Mouse (Mus musculus): ENCODE measurements around the gene Cd164. TPM values are rescaled to one million over a fixed set of nuclear protein-coding genes. Genes with fewer than 3 reads are reported as not detected.
A peak's percentile ranks its signal among the peaks of the same experiment; 100 is the strongest.

The Cd164 gene
- polyA plus RNA-seq, 1 experiment from 2014 or later: 217 TPM

GRCm38 (mm10) chr10:41575451-41576327 is 56.5 kb downstream of the Cd164 start:
- Histone ChIP-seq H3K27me3 (replicated peaks) (no peaks in the 10 kb centered on the region), H3K4me2 (no peak overlapping the region), H3K9ac (no peak overlapping the region; the same call in 1 of the 2 replicates), H3K4me1 (replicated peaks) (peaks cover 33% of the 10 kb centered on the region), H3K9me3 (replicated peaks) (no peaks in the 10 kb centered on the region), H3K4me3 (no peak overlapping the region), H3K36me3 (no peaks in the 10 kb centered on the region), H3K27ac (ENCODE audit: poor library complexity, severe bottlenecking) (no peak overlapping the region)
- no peak for ATAC-seq (ENCODE audit: insufficient number of reproducible peaks, low FRiP score)
- WGBS: 73% methylated on average over 8 of the region's 8 CpGs

DNA sequence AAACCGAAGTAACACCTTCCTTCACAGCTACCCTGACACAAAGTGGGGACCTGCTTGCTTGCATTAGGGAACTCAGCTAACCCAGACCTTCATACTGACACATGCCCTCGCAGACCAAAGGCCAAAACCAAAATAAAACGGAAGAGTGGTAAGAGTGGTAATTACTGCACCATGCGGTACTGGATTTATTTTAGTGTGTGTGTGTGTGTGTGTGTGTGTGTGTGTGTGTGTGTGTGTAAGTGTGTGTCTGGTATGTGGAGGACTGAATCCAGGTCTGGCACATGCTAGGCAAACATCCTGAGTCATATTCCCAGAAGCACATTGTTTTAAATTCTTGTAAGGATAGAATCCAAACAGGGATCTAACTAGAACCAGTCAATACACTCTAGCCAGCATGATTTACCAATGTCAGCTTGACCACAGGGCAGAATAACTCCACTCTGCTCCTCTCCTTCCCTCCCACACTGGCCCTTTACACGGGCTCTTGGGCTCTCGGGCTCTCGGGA is 57.2 kb downstream of the Cd164 start:
- Histone ChIP-seq H3K27ac (ENCODE audit: poor library complexity, severe bottlenecking) (no peak overlapping the region), H3K4me1 (replicated peaks) (peaks cover 37% of the 10 kb centered on the region), H3K4me3 (no peak overlapping the region), H3K27me3 (replicated peaks) (no peaks in the 10 kb centered on the region), H3K36me3 (no peaks in the 10 kb centered on the region), H3K4me2 (no peak overlapping the region), H3K9me3 (replicated peaks) (no peaks in the 10 kb centered on the region), H3K9ac (no peak overlapping the region)
- 80% methylated on average over 7 of the region's 7 CpGs for WGBS
- ATAC-seq (ENCODE audit: insufficient number of reproducible peaks, low FRiP score): no peak

DNA sequence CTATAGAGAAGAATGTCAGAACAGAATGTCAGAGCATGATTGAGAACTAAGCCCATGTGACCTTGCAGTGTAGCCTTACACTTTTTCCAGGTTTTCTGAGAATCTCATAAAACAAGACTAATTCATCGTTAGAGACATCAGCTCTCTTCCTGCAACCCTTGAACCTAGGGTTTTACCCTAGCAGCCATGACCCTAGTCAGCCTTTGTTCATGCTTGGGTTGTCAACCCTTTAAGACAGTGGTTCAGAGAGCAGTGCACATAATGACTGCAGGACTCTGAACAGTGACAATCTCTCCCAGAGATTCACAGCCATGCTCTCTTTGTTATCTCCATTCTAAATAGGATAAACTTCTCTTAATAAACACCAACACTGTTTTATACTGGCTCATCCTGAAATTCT is 59.3 kb downstream of the Cd164 start:
- Histone ChIP-seq H3K4me2 (no peak overlapping the region), H3K9ac (no peak overlapping the region), H3K4me1 (replicated peaks) (peaks cover 30% of the 10 kb centered on the region), H3K36me3 (no peaks in the 10 kb centered on the region), H3K27me3 (replicated peaks) (no peaks in the 10 kb centered on the region), H3K4me3 (no peak overlapping the region), H3K9me3 (replicated peaks) (no peaks in the 10 kb centered on the region), H3K27ac (ENCODE audit: poor library complexity, severe bottlenecking) (no peak overlapping the region)
- ATAC-seq (ENCODE audit: insufficient number of reproducible peaks, low FRiP score): no peak
- WGBS: 78% methylated on average over 1 of the region's 1 CpGs

- no peak for ATAC-seq (ENCODE audit: insufficient number of reproducible peaks, low FRiP score)
- H3K9me3 ChIP-seq (replicated peaks): no peaks in the 10 kb centered on the region
- H3K36me3 ChIP-seq: no peaks in the 10 kb centered on the region
- peaks cover 25% of the 10 kb centered on the region for H3K4me1 ChIP-seq (replicated peaks)
- no peak overlapping the region for H3K4me2 ChIP-seq
- H3K27me3 ChIP-seq (replicated peaks): no peaks in the 10 kb centered on the region
- peak overlapping the region; percentile 39 for H3K27ac ChIP-seq (ENCODE audit: poor library complexity, severe bottlenecking)
- WGBS: 57% methylated on average over 4 of the region's 4 CpGs
- H3K9ac ChIP-seq: no peak overlapping the region
- H3K4me3 ChIP-seq: no peak overlapping the region
Observed at GRCm38 (mm10) chr10:41580441-41580840, 61.2 kb downstream of the Cd164 start.

Other genes starting within 250 kb of the Cd164 start
- 48.1 and 52.5 TPM in 2 replicates for gene Fig4, start 216.2 kb upstream of the Cd164 start, polyA plus RNA-seq (2016; fragmentation: Nextera tagmentation; extraction: Ambion mirVana)
- gene Ak9, start 215.4 kb upstream of the Cd164 start, polyA plus RNA-seq (2016; fragmentation: Nextera tagmentation; extraction: Ambion mirVana): 0.14 and 0.26 TPM in 2 replicates
- gene Zbtb24, start 69.0 kb upstream of the Cd164 start, polyA plus RNA-seq (2016; fragmentation: Nextera tagmentation; extraction: Ambion mirVana): 13.3 and 13.5 TPM in 2 replicates
- 38.9 and 45.3 TPM in 2 replicates for gene Mical1, start 43.1 kb upstream of the Cd164 start, polyA plus RNA-seq (2016; fragmentation: Nextera tagmentation; extraction: Ambion mirVana)
- gene Smpd2, start 29.0 kb upstream of the Cd164 start, polyA plus RNA-seq (2016; fragmentation: Nextera tagmentation; extraction: Ambion mirVana): 42.7 and 45.6 TPM in 2 replicates
- 1.1 TPM in 2 replicates for gene Ppil6, start 29.0 kb upstream of the Cd164 start, polyA plus RNA-seq (2016; fragmentation: Nextera tagmentation; extraction: Ambion mirVana)
- 0.34 and 0.37 TPM in 2 replicates for gene Ccdc162, start 197.2 kb downstream of the Cd164 start, polyA plus RNA-seq (2016; fragmentation: Nextera tagmentation; extraction: Ambion mirVana)

Data from heart, embryonic 12.5 days (tissue).